Mouse (Mus musculus): ENCODE measurements at regions not wholly inside any gene's neighbourhood (a gene's known extent, or its start where the extent isn't known, plus 50 kb on each side); places are given as distances from the start of the nearest gene placed in this dataset.

- DNase-seq (ENCODE audit: low read depth, low spot score): no peak
These were observed 179.9 kb upstream of the 4930583I09Rik start for GRCm38 (mm10) chr17:65015731-65016130.

- no peak for DNase-seq (ENCODE audit: low read depth, low spot score)
These were observed 178.8 kb upstream of the 4930583I09Rik start for GRCm38 (mm10) chr17:65014682-65015081.

- no peak for DNase-seq (ENCODE audit: low read depth, low spot score)
These were observed 164.8 kb upstream of the 4930583I09Rik start for GRCm38 (mm10) chr17:65000626-65001135.

- no peak for DNase-seq (ENCODE audit: low read depth, low spot score)
These were observed 158.6 kb upstream of the 4930583I09Rik start for GRCm38 (mm10) chr17:64994483-64994882.

GRCm38 (mm10) chr17:64991262-64991661 is 155.4 kb upstream of the 4930583I09Rik start:
- DNase-seq (ENCODE audit: low read depth, low spot score): no peak

GRCm38 (mm10) chr17:64984276-64985011 is 148.6 kb upstream of the 4930583I09Rik start:
- no peak for DNase-seq (ENCODE audit: low read depth, low spot score)

- no peak for DNase-seq (ENCODE audit: low read depth, low spot score)
These were observed 147.6 kb upstream of the 4930583I09Rik start for GRCm38 (mm10) chr17:64983480-64983879.

- DNase-seq (ENCODE audit: low read depth, low spot score): no peak
These were observed 128.3 kb upstream of the 4930583I09Rik start for GRCm38 (mm10) chr17:64964153-64964552.

- no peak for DNase-seq (ENCODE audit: low read depth, low spot score)
These were observed 126.0 kb upstream of the 4930583I09Rik start for GRCm38 (mm10) chr17:64961887-64962286.

- no peak for DNase-seq (ENCODE audit: low read depth, low spot score)
These were observed 121.6 kb upstream of the 4930583I09Rik start for GRCm38 (mm10) chr17:64957495-64957894.

- DNase-seq (ENCODE audit: low read depth, low spot score): no peak
These were observed 120.6 kb upstream of the 4930583I09Rik start for GRCm38 (mm10) chr17:64956506-64956905.

- no peak for DNase-seq (ENCODE audit: low read depth, low spot score)
These were observed 117.4 kb upstream of the 4930583I09Rik start for GRCm38 (mm10) chr17:64953275-64953674.

- peak; percentile 24 for DNase-seq (ENCODE audit: low read depth, low spot score)
These were observed 115.7 kb upstream of the 4930583I09Rik start for GRCm38 (mm10) chr17:64951625-64951940.

- no peak for DNase-seq (ENCODE audit: low read depth, low spot score)
These were observed 115.1 kb upstream of the 4930583I09Rik start for GRCm38 (mm10) chr17:64950802-64951624.

GRCm38 (mm10) chr17:64943213-64943612 is 107.3 kb upstream of the 4930583I09Rik start:
- DNase-seq (ENCODE audit: low read depth, low spot score): no peak

- no peak for DNase-seq (ENCODE audit: low read depth, low spot score)
These were observed 105.7 kb upstream of the 4930583I09Rik start for GRCm38 (mm10) chr17:64941555-64941954.

GRCm38 (mm10) chr17:64935683-64936082 is 99.8 kb upstream of the 4930583I09Rik start:
- DNase-seq (ENCODE audit: low read depth, low spot score): no peak

- DNase-seq (ENCODE audit: low read depth, low spot score): no peak
These were observed 98.5 kb upstream of the 4930583I09Rik start for GRCm38 (mm10) chr17:64934411-64934810.

GRCm38 (mm10) chr17:64930816-64931428 is 95.1 kb upstream of the 4930583I09Rik start:
- no peak for DNase-seq (ENCODE audit: low read depth, low spot score)

- DNase-seq (ENCODE audit: low read depth, low spot score): no peak
These were observed 87.9 kb upstream of the 4930583I09Rik start for GRCm38 (mm10) chr17:64923762-64924161.

GRCm38 (mm10) chr17:64922235-64922634 is 86.4 kb upstream of the 4930583I09Rik start:
- DNase-seq (ENCODE audit: low read depth, low spot score): no peak

- no peak for DNase-seq (ENCODE audit: low read depth, low spot score)
These were observed 84.4 kb upstream of the 4930583I09Rik start for GRCm38 (mm10) chr17:64920236-64920635.

Measured in brain, embryonic 18.5 days (tissue).